Mouse (Mus musculus): ENCODE data around the gene 4930578G10Rik. TPM values are rescaled to one million over a fixed set of nuclear protein-coding genes. Genes with fewer than 3 reads are reported as not detected.

Gene 4930578G10Rik
- polyA plus RNA-seq, 1 experiment from 2014 or later: 1.2 TPM

GRCm38 (mm10) chr4:42886926-42887325 lies 151.6 kb downstream of the 4930578G10Rik start:
- Histone ChIP-seq H3K27me3 (ENCODE audit: control insufficient read depth, insufficient read depth, low read length) (no peaks in the 10 kb centered on the region), H3K9me3 (ENCODE audit: control insufficient read depth, low read length) (no peaks in the 10 kb centered on the region), H3K9ac (ENCODE audit: low read length) (no peak overlapping the region), H3K4me1 (ENCODE audit: control insufficient read depth, insufficient read depth, low read length) (no peaks in the 10 kb centered on the region), H3K36me3 (ENCODE audit: control insufficient read depth, insufficient read depth, low read length) (no peaks in the 10 kb centered on the region), H3K27ac (ENCODE audit: low read depth, low read length) (no peak overlapping the region), H3K4me2 (ENCODE audit: low read depth) (no peak overlapping the region), H3K4me3 (ENCODE audit: low read depth, low read length) (no peak overlapping the region)
- ATAC-seq (ENCODE audit: insufficient read depth, low FRiP score, low TSS enrichment) (no peak), DNase-seq (ENCODE audit: low spot score) (no peak)
- WGBS: 89% methylated on average over 6 of the region's 6 CpGs

- Histone ChIP-seq H3K27me3 (ENCODE audit: control insufficient read depth, insufficient read depth, low read length) (no peaks in the 10 kb centered on the region), H3K9ac (ENCODE audit: low read length) (no peak overlapping the region), H3K4me1 (ENCODE audit: control insufficient read depth, insufficient read depth, low read length) (no peaks in the 10 kb centered on the region), H3K27ac (ENCODE audit: low read depth, low read length) (no peak overlapping the region), H3K9me3 (ENCODE audit: control insufficient read depth, low read length) (no peaks in the 10 kb centered on the region), H3K36me3 (ENCODE audit: control insufficient read depth, insufficient read depth, low read length) (no peaks in the 10 kb centered on the region), H3K4me3 (ENCODE audit: low read depth, low read length) (no peak overlapping the region), H3K4me2 (ENCODE audit: low read depth) (no peak overlapping the region)
- 96% methylated on average over 6 of the region's 6 CpGs for WGBS
- no peak for ATAC-seq (ENCODE audit: insufficient read depth, low FRiP score, low TSS enrichment)
- DNase-seq (ENCODE audit: low spot score): no peak
These were observed 153.5 kb downstream of the 4930578G10Rik start for GRCm38 (mm10) chr4:42888806-42889205.

GRCm38 (mm10) chr4:42891176-42891575 lies 155.8 kb downstream of the 4930578G10Rik start:
- ATAC-seq (ENCODE audit: insufficient read depth, low FRiP score, low TSS enrichment): no peak
- WGBS: 65% methylated on average over 7 of the region's 7 CpGs
- Histone ChIP-seq H3K36me3 (ENCODE audit: control insufficient read depth, insufficient read depth, low read length) (no peaks in the 10 kb centered on the region), H3K4me3 (ENCODE audit: low read depth, low read length) (no peak overlapping the region), H3K4me1 (ENCODE audit: control insufficient read depth, insufficient read depth, low read length) (no peaks in the 10 kb centered on the region), H3K9me3 (ENCODE audit: control insufficient read depth, low read length) (no peaks in the 10 kb centered on the region), H3K4me2 (ENCODE audit: low read depth) (no peak overlapping the region), H3K27ac (ENCODE audit: low read depth, low read length) (no peak overlapping the region), H3K9ac (ENCODE audit: low read length) (no peak overlapping the region), H3K27me3 (ENCODE audit: control insufficient read depth, insufficient read depth, low read length) (no peaks in the 10 kb centered on the region)
- DNase-seq (ENCODE audit: low spot score): no peak

- no peak overlapping the region for H3K4me2 ChIP-seq (ENCODE audit: low read depth)
- no peaks in the 10 kb centered on the region for H3K4me1 ChIP-seq (ENCODE audit: control insufficient read depth, insufficient read depth, low read length)
- no peaks in the 10 kb centered on the region for H3K27me3 ChIP-seq (ENCODE audit: control insufficient read depth, insufficient read depth, low read length)
- no peak overlapping the region for H3K4me3 ChIP-seq (ENCODE audit: low read depth, low read length)
- 74% methylated on average over 7 of the region's 7 CpGs for WGBS
- no peak overlapping the region for H3K9ac ChIP-seq (ENCODE audit: low read length)
- no peaks in the 10 kb centered on the region for H3K36me3 ChIP-seq (ENCODE audit: control insufficient read depth, insufficient read depth, low read length)
- DNase-seq (ENCODE audit: low spot score) (no peak), ATAC-seq (ENCODE audit: insufficient read depth, low FRiP score, low TSS enrichment) (no peak)
- H3K27ac ChIP-seq (ENCODE audit: low read depth, low read length): no peak overlapping the region
- H3K9me3 ChIP-seq (ENCODE audit: control insufficient read depth, low read length): no peaks in the 10 kb centered on the region
These were observed 159.8 kb downstream of the 4930578G10Rik start for GRCm38 (mm10) chr4:42895118-42895517.

Other genes with a start within 250 kb of the 4930578G10Rik start
- gene Fam205a2, start 207.4 kb upstream of the 4930578G10Rik start, polyA plus RNA-seq (2014; fragmentation: Nextera tagmentation; extraction: Ambion mirVana): 0.16 TPM in 1 of 2 replicates, not detected in the other
- not detected in 2 replicates for gene Gm10591, start 123.3 kb upstream of the 4930578G10Rik start, polyA plus RNA-seq (2014; fragmentation: Nextera tagmentation; extraction: Ambion mirVana)
- not detected in 2 replicates for gene Gm2564, start 105.8 kb upstream of the 4930578G10Rik start, polyA plus RNA-seq (2014; fragmentation: Nextera tagmentation; extraction: Ambion mirVana)
- not detected in 2 replicates for gene Ccl27b, start 80.3 kb upstream of the 4930578G10Rik start, polyA plus RNA-seq (2014; fragmentation: Nextera tagmentation; extraction: Ambion mirVana)
- not detected in 2 replicates for gene Il11ra2, start 73.7 kb upstream of the 4930578G10Rik start, polyA plus RNA-seq (2014; fragmentation: Nextera tagmentation; extraction: Ambion mirVana)
- not detected in 2 replicates for gene Ccl19, start 21.0 kb downstream of the 4930578G10Rik start, polyA plus RNA-seq (2014; fragmentation: Nextera tagmentation; extraction: Ambion mirVana)
- 0.97 and 1.0 TPM in 2 replicates for gene Ccl21a, start 38.4 kb downstream of the 4930578G10Rik start, polyA plus RNA-seq (2014; fragmentation: Nextera tagmentation; extraction: Ambion mirVana)
- 0.15 TPM in 1 of 2 replicates, not detected in the other for gene Fam205a1, start 118.3 kb downstream of the 4930578G10Rik start, polyA plus RNA-seq (2014; fragmentation: Nextera tagmentation; extraction: Ambion mirVana)
- gene Gm12394, start 121.2 kb downstream of the 4930578G10Rik start, polyA plus RNA-seq (2014; fragmentation: Nextera tagmentation; extraction: Ambion mirVana): 0.69 and 0.73 TPM in 2 replicates
- 0.55 and 1.4 TPM in 2 replicates for gene Fam205c, start 138.7 kb downstream of the 4930578G10Rik start, polyA plus RNA-seq (2014; fragmentation: Nextera tagmentation; extraction: Ambion mirVana)
- 2.7 and 3.6 TPM in 2 replicates for gene Phf24, start 181.1 kb downstream of the 4930578G10Rik start, polyA plus RNA-seq (2014; fragmentation: Nextera tagmentation; extraction: Ambion mirVana)
- gene Dnajb5, start 214.3 kb downstream of the 4930578G10Rik start, polyA plus RNA-seq (2014; fragmentation: Nextera tagmentation; extraction: Ambion mirVana): 21.3 and 21.5 TPM in 2 replicates
- gene 1700022I11Rik, start 234.1 kb downstream of the 4930578G10Rik start, polyA plus RNA-seq (2014; fragmentation: Nextera tagmentation; extraction: Ambion mirVana): 0.39 and 0.56 TPM in 2 replicates

Data from neural tube, embryonic 11.5 days (tissue).